Mouse (Mus musculus): ENCODE measurements around the gene Satb2. TPM values are rescaled to one million over a fixed set of nuclear protein-coding genes. Genes with fewer than 3 reads are reported as not detected.

Gene Satb2
- polyA plus RNA-seq, 1 experiment from 2014 or later, result 0.90 TPM

- no peak overlapping the region for H3K4me3 ChIP-seq (ENCODE audit: low read depth, low read length)
Observed at GRCm38 (mm10) chr1:56983100-56983590, 4.7 kb upstream of the Satb2 start.

GRCm38 (mm10) chr1:56982631-56983030, 4.2 kb upstream of the Satb2 start:
- WGBS (ENCODE audit: insufficient replicate concordance), result 2% methylated on average over 8 of the region's 8 CpGs
- Histone ChIP-seq H3K27ac (ENCODE audit: low read depth, low read length) (no peak overlapping the region), H3K4me1 (ENCODE audit: control insufficient read depth, insufficient read depth, low read length) (no peaks in the 10 kb centered on the region), H3K27me3 (ENCODE audit: control insufficient read depth, insufficient read depth, low read length) (peaks cover 88% of the 10 kb centered on the region), H3K9ac (ENCODE audit: low read depth, low read length) (no peak overlapping the region), H3K9me3 (replicated peaks; ENCODE audit: control insufficient read depth, low read length) (no peaks in the 10 kb centered on the region), H3K36me3 (ENCODE audit: control insufficient read depth, insufficient read depth, low read length) (no peaks in the 10 kb centered on the region), H3K4me3 (ENCODE audit: low read depth, low read length) (no peak overlapping the region), H3K4me2 (no peak overlapping the region)
- ATAC-seq (replicated peaks; ENCODE audit: insufficient number of reproducible peaks, low FRiP score, low TSS enrichment), result no peak

More at GRCm38 (mm10) chr1:56983100-56983590, 4.7 kb upstream of the Satb2 start:
- Histone ChIP-seq H3K27me3 (ENCODE audit: control insufficient read depth, insufficient read depth, low read length) (peaks cover 83% of the 10 kb centered on the region), H3K4me2 (no peak overlapping the region), H3K9ac (ENCODE audit: low read depth, low read length) (no peak overlapping the region), H3K9me3 (replicated peaks; ENCODE audit: control insufficient read depth, low read length) (no peaks in the 10 kb centered on the region), H3K27ac (ENCODE audit: low read depth, low read length) (no peak overlapping the region), H3K4me1 (ENCODE audit: control insufficient read depth, insufficient read depth, low read length) (no peaks in the 10 kb centered on the region), H3K36me3 (ENCODE audit: control insufficient read depth, insufficient read depth, low read length) (no peaks in the 10 kb centered on the region)
- under 1% methylated on average over 8 of the region's 8 CpGs for WGBS (ENCODE audit: insufficient replicate concordance)
- no peak for ATAC-seq (replicated peaks; ENCODE audit: insufficient number of reproducible peaks, low FRiP score, low TSS enrichment)

GRCm38 (mm10) chr1:56981947-56982555, 3.6 kb upstream of the Satb2 start:
- 4% methylated on average over 11 of the region's 11 CpGs for WGBS (ENCODE audit: insufficient replicate concordance)
- no peak for ATAC-seq (replicated peaks; ENCODE audit: insufficient number of reproducible peaks, low FRiP score, low TSS enrichment)
- no peaks in the 10 kb centered on the region for H3K36me3 ChIP-seq (ENCODE audit: control insufficient read depth, insufficient read depth, low read length)
- H3K9ac ChIP-seq (ENCODE audit: low read depth, low read length), result no peak overlapping the region
- no peak overlapping the region for H3K27ac ChIP-seq (ENCODE audit: low read depth, low read length)
- no peaks in the 10 kb centered on the region for H3K9me3 ChIP-seq (replicated peaks; ENCODE audit: control insufficient read depth, low read length)
- H3K4me2 ChIP-seq, result no peak overlapping the region
- H3K27me3 ChIP-seq (ENCODE audit: control insufficient read depth, insufficient read depth, low read length), result peaks cover 88% of the 10 kb centered on the region
- H3K4me3 ChIP-seq (ENCODE audit: low read depth, low read length), result no peak overlapping the region
- H3K4me1 ChIP-seq (ENCODE audit: control insufficient read depth, insufficient read depth, low read length), result 0 out of 2 replicates have a peak, but pooled peaks cover 3% of the 10 kb centered on the region

DNA sequence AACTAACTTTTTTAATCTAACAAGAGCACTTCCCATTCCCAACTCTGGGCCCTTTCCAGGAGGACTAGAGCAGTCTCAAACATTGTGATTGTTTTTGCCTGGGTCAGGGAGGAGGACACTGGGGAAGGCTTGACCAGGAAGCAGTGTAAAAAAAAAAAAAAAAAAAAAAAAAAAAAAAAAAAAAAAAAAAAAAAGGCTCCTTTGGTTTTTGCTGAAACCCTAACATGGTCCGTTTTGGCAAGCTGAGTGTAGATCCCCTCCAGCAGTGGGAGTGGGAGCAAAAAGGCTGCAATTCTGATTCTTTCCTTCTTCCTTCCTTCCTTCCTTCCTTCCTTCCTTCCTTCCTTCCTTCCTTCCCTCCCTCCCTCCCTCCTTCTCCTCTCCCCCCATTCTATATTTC, 3.1 kb upstream of the Satb2 start:
- Histone ChIP-seq H3K9ac (ENCODE audit: low read depth, low read length) (no peak overlapping the region), H3K9me3 (replicated peaks; ENCODE audit: control insufficient read depth, low read length) (no peaks in the 10 kb centered on the region), H3K27me3 (ENCODE audit: control insufficient read depth, insufficient read depth, low read length) (peaks cover 88% of the 10 kb centered on the region), H3K4me1 (ENCODE audit: control insufficient read depth, insufficient read depth, low read length) (0 out of 2 replicates have a peak, but pooled peaks cover 3% of the 10 kb centered on the region), H3K4me3 (ENCODE audit: low read depth, low read length) (no peak overlapping the region), H3K27ac (ENCODE audit: low read depth, low read length) (no peak overlapping the region), H3K4me2 (no peak overlapping the region), H3K36me3 (ENCODE audit: control insufficient read depth, insufficient read depth, low read length) (no peaks in the 10 kb centered on the region)
- no peak for ATAC-seq (replicated peaks; ENCODE audit: insufficient number of reproducible peaks, low FRiP score, low TSS enrichment)
- WGBS (ENCODE audit: insufficient replicate concordance), result 0% methylated on average over 1 of the region's 1 CpGs

DNA sequence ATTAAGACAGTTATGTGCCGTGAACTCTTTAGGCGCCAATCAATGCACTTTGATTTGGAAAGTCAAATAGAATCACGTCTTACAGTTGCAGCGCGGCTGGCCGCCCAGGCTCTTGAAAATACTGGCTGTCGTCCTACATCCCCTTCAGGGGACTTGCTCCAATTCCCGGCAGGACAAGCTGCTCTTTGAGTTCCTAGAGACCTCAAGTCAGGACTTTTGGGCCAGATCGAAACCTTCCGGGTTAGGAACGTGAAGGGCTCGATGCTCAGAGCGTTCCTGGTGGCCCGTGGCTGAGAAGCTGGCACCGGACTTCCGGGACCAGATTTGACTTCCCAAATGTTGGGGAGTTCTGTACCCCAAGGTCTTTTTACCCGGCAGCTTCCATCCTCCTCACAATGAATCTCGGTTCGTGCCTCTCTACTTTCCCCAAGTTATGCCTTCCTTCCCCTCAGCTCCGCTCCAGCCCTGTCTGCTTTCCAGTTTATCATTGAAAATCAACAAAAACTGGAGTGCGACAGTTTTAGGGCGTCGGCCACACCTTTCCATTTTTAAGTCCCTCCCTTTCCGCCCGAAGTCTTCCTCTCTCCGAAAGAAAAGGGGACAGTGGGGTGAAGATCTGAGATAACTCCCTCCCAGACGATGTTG, 2.3 kb upstream of the Satb2 start:
- Histone ChIP-seq H3K9me3 (replicated peaks; ENCODE audit: control insufficient read depth, low read length) (no peaks in the 10 kb centered on the region), H3K4me2 (peak overlapping the region; percentile 55), H3K27me3 (ENCODE audit: control insufficient read depth, insufficient read depth, low read length) (peaks cover 92% of the 10 kb centered on the region), H3K4me3 (ENCODE audit: low read depth, low read length) (peak overlapping the region; percentile 28), H3K36me3 (ENCODE audit: control insufficient read depth, insufficient read depth, low read length) (no peaks in the 10 kb centered on the region), H3K9ac (ENCODE audit: low read depth, low read length) (no peak overlapping the region), H3K27ac (ENCODE audit: low read depth, low read length) (no peak overlapping the region), H3K4me1 (ENCODE audit: control insufficient read depth, insufficient read depth, low read length) (0 out of 2 replicates have a peak, but pooled peaks cover 7% of the 10 kb centered on the region)
- no peak for ATAC-seq (replicated peaks; ENCODE audit: insufficient number of reproducible peaks, low FRiP score, low TSS enrichment)
- WGBS (ENCODE audit: insufficient replicate concordance), result 2% methylated on average over 27 of the region's 27 CpGs

DNA sequence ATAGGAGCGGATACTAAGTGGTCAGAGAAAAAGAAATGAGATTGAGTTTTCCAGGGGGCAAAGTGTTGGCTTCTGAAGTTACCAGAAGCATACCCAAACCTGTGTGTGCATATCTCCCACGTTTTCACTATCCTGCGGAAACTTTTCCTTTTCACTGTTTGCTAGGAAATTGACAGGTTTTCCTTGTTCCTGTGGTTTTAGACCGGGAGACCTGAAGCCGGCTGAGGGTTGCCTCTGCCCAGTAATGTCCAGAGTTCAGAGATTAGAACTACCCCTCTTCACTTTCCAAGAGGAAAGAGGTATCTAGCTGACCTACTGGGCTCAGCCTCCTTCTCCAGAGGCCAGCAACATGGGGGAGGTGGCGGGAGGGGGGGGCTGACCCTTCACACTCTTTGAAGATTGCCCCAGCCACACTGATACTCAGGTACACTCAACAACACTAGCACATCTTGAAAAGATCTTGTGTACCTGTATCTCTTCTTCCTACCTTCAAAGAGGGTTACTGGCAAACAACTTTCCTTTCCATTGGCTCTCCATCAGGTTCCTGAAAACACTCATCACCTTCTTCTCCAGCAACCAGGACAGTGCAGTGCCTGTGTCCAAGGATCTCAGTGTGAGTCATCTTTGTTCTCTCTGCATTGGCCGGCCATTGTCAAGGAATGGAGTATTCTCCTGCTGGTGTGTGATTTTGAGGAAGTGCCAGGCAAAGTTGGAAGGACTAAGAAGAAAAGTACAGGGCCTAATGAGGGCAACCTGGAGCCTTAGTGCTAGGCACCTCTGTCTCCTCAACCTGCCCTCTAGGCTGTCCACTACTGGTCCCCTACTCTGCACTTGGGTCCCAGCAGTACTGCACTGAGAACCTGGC, 1.3 kb upstream of the Satb2 start:
- Histone ChIP-seq H3K4me1 (ENCODE audit: control insufficient read depth, insufficient read depth, low read length) (0 out of 2 replicates have a peak, but pooled peaks cover 7% of the 10 kb centered on the region), H3K9me3 (replicated peaks; ENCODE audit: control insufficient read depth, low read length) (no peaks in the 10 kb centered on the region), H3K4me3 (ENCODE audit: low read depth, low read length) (no peak overlapping the region), H3K27ac (ENCODE audit: low read depth, low read length) (no peak overlapping the region), H3K27me3 (ENCODE audit: control insufficient read depth, insufficient read depth, low read length) (peaks cover 88% of the 10 kb centered on the region), H3K9ac (ENCODE audit: low read depth, low read length) (no peak overlapping the region), H3K4me2 (no peak overlapping the region), H3K36me3 (ENCODE audit: control insufficient read depth, insufficient read depth, low read length) (no peaks in the 10 kb centered on the region)
- ATAC-seq (replicated peaks; ENCODE audit: insufficient number of reproducible peaks, low FRiP score, low TSS enrichment), result no peak
- WGBS (ENCODE audit: insufficient replicate concordance), result 3% methylated on average over 7 of the region's 7 CpGs

GRCm38 (mm10) chr1:56977201-56978100, 999 bp downstream of the Satb2 start:
- H3K4me3 ChIP-seq (ENCODE audit: low read depth, low read length), result peak overlapping the region; percentile 35
- no peaks in the 10 kb centered on the region for H3K9me3 ChIP-seq (replicated peaks; ENCODE audit: control insufficient read depth, low read length)
- no peak for ATAC-seq (replicated peaks; ENCODE audit: insufficient number of reproducible peaks, low FRiP score, low TSS enrichment)
- WGBS (ENCODE audit: insufficient replicate concordance), result under 1% methylated on average over 45 of the region's 45 CpGs
- peaks cover 65% of the 10 kb centered on the region for H3K27me3 ChIP-seq (ENCODE audit: control insufficient read depth, insufficient read depth, low read length)
- H3K36me3 ChIP-seq (ENCODE audit: control insufficient read depth, insufficient read depth, low read length), result no peaks in the 10 kb centered on the region
- H3K9ac ChIP-seq (ENCODE audit: low read depth, low read length), result no peak overlapping the region
- no peak overlapping the region for H3K27ac ChIP-seq (ENCODE audit: low read depth, low read length)
- peak overlapping the region; percentile 64 for H3K4me2 ChIP-seq
- H3K4me1 ChIP-seq (ENCODE audit: control insufficient read depth, insufficient read depth, low read length), result 0 out of 2 replicates have a peak, but pooled peaks cover 7% of the 10 kb centered on the region

- H3K27ac ChIP-seq (ENCODE audit: low read depth, low read length), result no peak overlapping the region
- no peaks in the 10 kb centered on the region for H3K36me3 ChIP-seq (ENCODE audit: control insufficient read depth, insufficient read depth, low read length)
- peak overlapping the region; percentile 35 for H3K4me3 ChIP-seq (ENCODE audit: low read depth, low read length)
- no peaks in the 10 kb centered on the region for H3K9me3 ChIP-seq (replicated peaks; ENCODE audit: control insufficient read depth, low read length)
- peak overlapping the region; percentile 64 for H3K4me2 ChIP-seq
- ATAC-seq (replicated peaks; ENCODE audit: insufficient number of reproducible peaks, low FRiP score, low TSS enrichment), result no peak
- H3K4me1 ChIP-seq (ENCODE audit: control insufficient read depth, insufficient read depth, low read length), result peaks cover 10% of the 10 kb centered on the region; the same call in 1 of the 2 replicates
- under 1% methylated on average over 11 of the region's 11 CpGs for WGBS (ENCODE audit: insufficient replicate concordance)
- H3K9ac ChIP-seq (ENCODE audit: low read depth, low read length), result no peak overlapping the region
- peaks cover 58% of the 10 kb centered on the region for H3K27me3 ChIP-seq (ENCODE audit: control insufficient read depth, insufficient read depth, low read length)
Observed at GRCm38 (mm10) chr1:56976825-56977104, 1.7 kb downstream of the Satb2 start.
